Mouse (Mus musculus) embryonic facial prominence, embryonic 14.5 days (tissue): ENCODE results near the gene Rhof. TPM values are rescaled to one million over a fixed set of nuclear protein-coding genes. Genes with fewer than 3 reads are reported as not detected.

Source experiments
- ATAC-seq: fragments of 200-750 bp; cut with Nextera tagmentation; 2 replicates; pipeline ENCODE4 v1.8.0; 2017; ENCODE audit warnings: low read depth, moderate number of reproducible peaks, moderate TSS enrichment
- DNase-seq: peaks from one replicate; pipeline ENCODE4 v3.0.0-alpha.2; 2015; ENCODE audit warnings: low spot score
- H3K27ac ChIP-seq: fragments of 300-500 bp; sonication (generic); replicated peaks from 2 replicates; pipeline ENCODE4 v1.5.1; 2014; ENCODE audit warnings: low read depth, mild to moderate bottlenecking, low read length, moderate library complexity
- H3K27me3 ChIP-seq: fragments of 300-500 bp; sonication (generic); replicated peaks from 2 replicates; pipeline ENCODE4 v1.6.1; 2014; ENCODE audit warnings: low read length; ENCODE audit not compliant: control insufficient read depth, insufficient read depth
- H3K36me3 ChIP-seq: fragments of 300-500 bp; sonication (generic); 2 replicates; pipeline ENCODE4 v1.6.1; 2014; ENCODE audit warnings: low read length, mixed read lengths; ENCODE audit not compliant: control insufficient read depth, insufficient read depth
- H3K4me1 ChIP-seq: fragments of 300-500 bp; sonication (generic); 2 replicates; pipeline ENCODE4 v1.6.1; 2014; ENCODE audit warnings: antibody characterized with exemption, low read length; ENCODE audit not compliant: control insufficient read depth, insufficient read depth
- H3K4me2 ChIP-seq: fragments of 300-500 bp; sonication (generic); 2 replicates; pipeline ENCODE4 v1.6.1; 2014; ENCODE audit warnings: low read depth, mild to moderate bottlenecking, low read length, moderate library complexity, mixed read lengths
- H3K4me3 ChIP-seq: fragments of 300-500 bp; sonication (generic); 2 replicates; pipeline ENCODE4 v1.5.1; 2014; ENCODE audit warnings: low read depth, mild to moderate bottlenecking, low read length
- H3K9ac ChIP-seq: fragments of 300-500 bp; sonication (generic); 2 replicates; pipeline ENCODE4 v1.6.1; 2014; ENCODE audit warnings: low read depth, mild to moderate bottlenecking, low read length, moderate library complexity, mixed read lengths
- H3K9me3 ChIP-seq: fragments of 300-500 bp; sonication (generic); 2 replicates; pipeline ENCODE4 v1.6.1; 2016; ENCODE audit warnings: low read length; ENCODE audit not compliant: control insufficient read depth
- WGBS: fragments of 180-500 bp; shearing (Covaris S2); extraction: QIAGEN DNeasy Blood & Tissue Kit; methylation state at CpG from one replicate; pipeline ENCODE4 v1.1.7; 2014; 5-methylcytosine and 5-hydroxymethylcytosine counted together
- polyA plus RNA-seq: library from polyadenylated mRNA; unstranded; fragments of >200 nt; fragmentation: Nextera tagmentation; extraction: Ambion mirVana; gene quantifications from 2 replicates; pipeline ENCODE4 v1.2.1, GENCODE M21; 2014

Gene Rhof
- polyA plus RNA-seq, 1 experiment from 2014 or later, result 5.2 TPM

DNA sequence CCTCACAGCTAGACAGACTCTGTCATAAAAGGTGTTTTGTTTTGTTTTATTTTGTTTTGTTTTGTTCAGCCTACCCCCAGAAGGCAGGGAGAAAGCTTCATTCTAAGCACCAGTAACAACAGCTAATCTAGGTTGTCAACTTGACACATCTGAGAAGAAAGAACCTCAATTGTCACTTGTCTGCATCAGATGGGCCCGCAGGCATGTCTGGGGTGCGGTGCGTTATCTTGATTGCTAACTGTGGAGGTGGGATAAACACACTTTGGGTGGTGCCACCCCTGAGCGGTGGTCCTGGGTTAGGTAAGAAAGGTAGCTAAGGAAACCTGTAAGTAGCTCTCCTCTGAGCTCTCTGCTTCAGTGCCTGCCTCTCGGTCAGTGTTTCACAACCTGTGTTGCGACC lies 5.5 kb downstream of the Rhof start:
- DNase-seq, result no peak
- 63% methylated on average over 6 of the region's 6 CpGs for WGBS
- H3K9ac ChIP-seq, result no peak overlapping the region
- 0 out of 2 replicates have a peak, but pooled peaks cover 2% of the 10 kb centered on the region for H3K4me1 ChIP-seq
- H3K27ac ChIP-seq, result no peak overlapping the region
- no peak for ATAC-seq
- no peak overlapping the region for H3K4me3 ChIP-seq
- H3K36me3 ChIP-seq, result peaks cover 18% of the 10 kb centered on the region
- no peaks in the 10 kb centered on the region for H3K27me3 ChIP-seq
- no peaks in the 10 kb centered on the region for H3K9me3 ChIP-seq
- H3K4me2 ChIP-seq, result no peak overlapping the region

DNA sequence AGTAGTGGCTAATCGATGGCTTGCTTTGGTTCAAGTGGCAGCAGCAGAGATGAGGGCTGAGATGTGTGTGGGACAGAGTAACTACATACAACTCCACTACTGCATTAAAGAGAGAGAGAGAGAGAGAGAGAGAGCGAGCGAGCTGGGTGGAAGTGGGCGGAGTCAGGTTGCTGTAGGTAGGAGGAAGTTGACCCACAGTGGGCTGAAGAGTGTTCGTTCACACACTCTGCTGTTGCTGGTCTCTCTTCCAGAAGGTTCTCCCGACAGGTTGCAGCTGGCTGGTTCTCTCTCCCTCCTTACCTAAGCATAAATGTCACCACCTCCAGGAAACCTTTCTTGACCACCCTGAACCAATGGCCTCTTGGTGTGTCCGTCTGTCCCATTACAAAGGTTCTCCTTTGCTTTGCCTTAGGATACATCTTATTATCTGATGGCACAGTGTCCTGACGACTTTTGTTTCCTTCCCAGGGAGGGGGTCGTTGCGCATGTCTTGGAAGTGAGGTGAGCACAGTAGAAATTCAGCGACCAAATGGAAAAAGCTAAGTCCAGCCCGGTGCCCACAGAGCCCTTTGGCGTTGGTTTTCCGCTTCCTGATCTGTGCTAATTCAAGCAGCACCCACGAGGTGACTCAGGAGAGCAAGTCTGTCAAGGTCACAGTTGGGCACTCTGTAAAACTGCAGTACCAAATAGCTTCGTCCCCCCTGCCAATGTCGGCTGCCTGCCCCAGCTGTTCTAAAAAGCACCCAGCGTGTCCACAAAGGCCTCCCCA lies 6.7 kb downstream of the Rhof start:
- WGBS, result 85% methylated on average over 18 of the region's 18 CpGs
- Histone ChIP-seq H3K27me3 (no peaks in the 10 kb centered on the region), H3K27ac (no peak overlapping the region), H3K36me3 (peaks cover 17% of the 10 kb centered on the region), H3K4me1 (no peaks in the 10 kb centered on the region), H3K9ac (no peak overlapping the region), H3K9me3 (no peaks in the 10 kb centered on the region), H3K4me2 (no peak overlapping the region), H3K4me3 (no peak overlapping the region)
- ATAC-seq, result no peak
- no peak for DNase-seq

DNA sequence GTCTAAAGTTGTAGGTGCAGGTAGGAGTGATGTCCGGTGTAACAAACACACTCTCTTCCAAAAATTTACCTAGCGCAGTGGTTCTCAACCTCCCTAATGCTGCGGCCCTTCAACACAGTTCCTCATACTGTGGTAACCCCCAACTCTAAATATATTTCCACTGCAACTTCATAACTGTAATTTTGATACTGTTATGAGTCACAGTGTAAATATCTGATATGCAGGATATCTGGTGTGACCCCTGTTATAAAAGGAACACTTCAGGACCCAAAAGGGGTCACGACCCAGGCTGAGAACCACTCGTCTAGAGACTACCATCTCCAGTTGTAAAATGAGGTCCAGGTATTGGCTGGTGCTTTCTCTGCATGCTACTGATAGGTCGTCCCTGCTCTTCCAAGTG lies 7.4 kb downstream of the Rhof start:
- WGBS, result 86% methylated on average over 6 of the region's 6 CpGs
- H3K36me3 ChIP-seq, result peaks cover 12% of the 10 kb centered on the region
- no peak for DNase-seq
- no peaks in the 10 kb centered on the region for H3K9me3 ChIP-seq
- no peak overlapping the region for H3K4me2 ChIP-seq
- no peak overlapping the region for H3K9ac ChIP-seq
- no peak overlapping the region for H3K27ac ChIP-seq
- ATAC-seq, result no peak
- no peaks in the 10 kb centered on the region for H3K27me3 ChIP-seq
- no peaks in the 10 kb centered on the region for H3K4me1 ChIP-seq
- no peak overlapping the region for H3K4me3 ChIP-seq

DNA sequence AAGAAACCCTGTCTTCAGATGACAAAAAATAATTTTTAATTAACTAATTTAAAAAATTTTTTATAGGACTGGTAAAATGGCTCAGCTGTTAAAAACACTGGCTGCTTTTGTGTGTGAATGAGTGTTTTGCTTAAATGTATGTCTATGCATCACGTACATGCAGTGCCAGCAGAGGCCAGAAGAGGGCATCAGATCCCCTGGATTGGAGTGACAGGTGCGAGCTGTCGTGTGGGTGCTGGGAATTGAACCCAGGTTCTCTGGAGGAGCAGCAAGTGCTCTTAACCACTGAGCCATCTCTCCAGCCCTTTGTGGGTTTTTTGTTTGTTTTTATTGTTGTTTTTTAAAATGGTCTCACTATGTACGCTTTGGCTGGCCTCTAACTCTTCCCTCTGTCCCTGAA lies 10.3 kb downstream of the Rhof start:
- Histone ChIP-seq H3K4me2 (no peak overlapping the region), H3K4me3 (no peak overlapping the region), H3K4me1 (no peaks in the 10 kb centered on the region), H3K9me3 (no peaks in the 10 kb centered on the region), H3K36me3 (peaks cover 16% of the 10 kb centered on the region), H3K9ac (no peak overlapping the region), H3K27ac (no peak overlapping the region), H3K27me3 (no peaks in the 10 kb centered on the region)
- no peak for DNase-seq
- no peak for ATAC-seq
- WGBS, result 81% methylated on average over 4 of the region's 4 CpGs

DNA sequence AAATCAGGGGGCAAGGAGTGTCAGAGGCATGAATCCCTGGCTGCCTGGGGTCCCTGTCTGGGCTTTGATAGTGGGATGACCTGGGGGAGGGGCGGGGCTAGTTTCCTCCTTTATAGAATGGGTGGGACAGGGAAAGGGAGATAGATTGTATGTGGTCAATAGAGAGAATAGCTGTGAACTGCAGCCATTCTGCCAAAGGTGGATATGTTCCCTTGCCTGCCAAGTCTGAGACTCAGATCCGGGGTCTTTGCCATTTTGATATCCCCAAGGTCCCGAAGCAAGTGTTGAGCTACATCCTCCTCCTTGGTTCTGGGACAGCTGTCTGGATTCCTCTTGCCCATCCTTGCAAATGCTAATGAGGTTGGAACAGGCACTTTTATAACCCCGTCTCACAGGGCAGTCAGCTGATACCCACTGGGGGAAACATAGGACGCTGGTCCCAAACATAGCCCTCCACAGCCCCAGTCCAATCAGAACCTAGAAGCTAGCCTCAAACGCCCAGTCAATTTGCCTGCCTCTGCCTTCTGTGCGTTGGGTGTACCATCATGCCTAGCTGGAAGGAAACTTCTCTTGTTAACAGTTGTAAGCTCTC lies 11.8 kb downstream of the Rhof start:
- WGBS, result 56% methylated on average over 7 of the region's 7 CpGs
- H3K27me3 ChIP-seq, result no peaks in the 10 kb centered on the region

DNA sequence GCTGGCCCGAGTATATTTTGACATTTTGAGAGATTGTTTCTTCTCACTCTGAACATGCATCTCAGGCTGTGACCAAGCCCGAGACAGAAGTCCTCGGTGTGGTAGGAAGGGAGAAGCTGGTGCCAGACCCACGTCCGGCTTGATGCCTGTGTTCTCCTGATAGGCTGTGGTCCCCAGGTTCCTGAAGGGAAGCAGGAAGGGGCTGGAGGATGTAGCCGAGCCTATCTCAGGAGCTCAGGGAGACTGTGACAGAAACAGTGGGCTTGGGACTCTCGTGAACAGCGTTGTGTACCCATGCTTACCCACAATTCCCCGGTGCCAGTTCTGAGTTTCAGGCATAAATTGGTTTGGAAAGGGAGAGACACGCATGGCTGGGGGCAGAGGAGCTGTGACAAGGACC lies 13.7 kb downstream of the Rhof start:
- no peak for DNase-seq
- ATAC-seq, result no peak
- peaks cover 13% of the 10 kb centered on the region for H3K36me3 ChIP-seq
- no peaks in the 10 kb centered on the region for H3K27me3 ChIP-seq
- no peak overlapping the region for H3K9ac ChIP-seq
- no peaks in the 10 kb centered on the region for H3K9me3 ChIP-seq
- H3K27ac ChIP-seq, result no peak overlapping the region
- H3K4me2 ChIP-seq, result no peak overlapping the region
- no peaks in the 10 kb centered on the region for H3K4me1 ChIP-seq
- H3K4me3 ChIP-seq, result no peak overlapping the region
- WGBS, result 76% methylated on average over 10 of the region's 10 CpGs

More for the DNA sequence above, 11.8 kb downstream of the Rhof start:
- Histone ChIP-seq H3K9me3 (no peaks in the 10 kb centered on the region), H3K4me1 (no peaks in the 10 kb centered on the region), H3K4me2 (no peak overlapping the region), H3K27ac (no peak overlapping the region), H3K36me3 (peaks cover 14% of the 10 kb centered on the region), H3K4me3 (no peak overlapping the region), H3K9ac (no peak overlapping the region)
- DNase-seq (no peak), ATAC-seq (no peak)

DNA sequence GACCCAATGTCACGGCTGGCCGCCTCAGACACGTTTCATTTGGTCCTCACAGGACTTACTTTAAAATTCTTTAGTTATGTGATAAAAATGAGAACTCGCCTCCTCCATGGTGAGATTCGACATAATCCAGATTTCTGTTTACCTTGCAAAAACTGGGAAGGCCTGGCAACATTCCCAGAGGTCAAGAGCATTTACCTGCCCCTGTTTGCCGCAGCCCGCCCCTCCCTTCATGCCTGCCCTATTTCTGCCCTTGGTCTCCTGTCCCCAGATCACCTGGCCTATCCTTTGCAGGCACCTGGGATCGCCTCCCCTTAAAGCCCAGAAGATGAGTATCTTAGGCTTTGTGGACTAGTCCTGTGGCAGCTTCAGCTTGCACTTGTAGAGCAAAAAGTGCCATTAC lies 14.7 kb downstream of the Rhof start:
- no peak overlapping the region for H3K9ac ChIP-seq
- WGBS, result 84% methylated on average over 8 of the region's 8 CpGs

DNA sequence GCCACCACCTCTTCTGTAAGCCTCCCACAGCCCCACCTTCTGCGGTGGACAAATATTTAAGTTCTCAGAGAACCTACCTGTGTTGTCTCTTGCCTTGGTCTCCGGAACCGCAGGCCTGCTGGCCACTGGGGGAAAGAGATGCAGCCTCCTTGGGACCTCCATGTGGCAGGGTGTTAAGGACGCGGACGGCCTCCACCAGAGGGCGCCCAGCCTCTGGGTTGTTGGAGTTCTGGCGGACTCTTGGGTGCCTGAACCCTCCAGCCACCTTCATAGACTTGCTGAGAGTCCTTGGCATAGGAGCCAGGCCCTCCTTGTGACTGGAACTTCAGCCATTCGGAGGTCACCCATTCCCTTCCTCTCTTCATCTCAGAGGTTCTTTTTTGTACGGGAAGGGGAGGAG lies 15.2 kb downstream of the Rhof start:
- peak; percentile 68 for DNase-seq
- WGBS, result 17% methylated on average over 10 of the region's 10 CpGs
- no peak overlapping the region for H3K27ac ChIP-seq

More for the DNA sequence above, 14.7 kb downstream of the Rhof start:
- no peak for DNase-seq
- Histone ChIP-seq H3K4me1 (no peaks in the 10 kb centered on the region), H3K27me3 (no peaks in the 10 kb centered on the region), H3K27ac (no peak overlapping the region), H3K9me3 (no peaks in the 10 kb centered on the region), H3K4me3 (no peak overlapping the region), H3K36me3 (0 out of 2 replicates have a peak, but pooled peaks cover 7% of the 10 kb centered on the region), H3K4me2 (no peak overlapping the region)
- no peak for ATAC-seq

DNA sequence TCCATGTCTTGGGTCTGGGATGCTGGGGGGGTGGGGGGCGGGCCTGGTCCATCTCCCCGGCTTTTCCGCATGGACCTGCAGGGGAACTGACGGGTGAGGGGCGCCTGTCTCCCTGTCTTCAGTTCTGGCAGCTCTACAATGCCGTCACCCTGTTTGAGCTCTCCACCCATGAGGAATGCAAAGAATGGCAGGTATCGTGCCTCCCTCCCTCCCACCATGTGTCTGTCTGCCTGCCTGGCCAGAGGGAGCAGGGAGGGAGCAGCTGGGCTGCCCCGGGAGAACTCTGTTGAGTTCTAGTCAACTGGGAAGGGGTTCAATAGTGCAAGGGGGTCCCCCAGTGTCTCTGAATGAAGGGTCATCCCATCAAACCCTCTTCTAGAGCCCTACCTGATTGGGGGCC lies 16.4 kb downstream of the Rhof start:
- Histone ChIP-seq H3K4me1 (no peaks in the 10 kb centered on the region), H3K36me3 (0 out of 2 replicates have a peak, but pooled peaks cover 7% of the 10 kb centered on the region), H3K27ac (no peak overlapping the region), H3K4me3 (no peak overlapping the region), H3K9me3 (no peaks in the 10 kb centered on the region), H3K4me2 (no peak overlapping the region), H3K27me3 (no peaks in the 10 kb centered on the region), H3K9ac (no peak overlapping the region)
- 48% methylated on average over 4 of the region's 8 CpGs for WGBS
- DNase-seq, result no peak
- ATAC-seq, result no peak

More for the DNA sequence above, 15.2 kb downstream of the Rhof start:
- Histone ChIP-seq H3K4me1 (no peaks in the 10 kb centered on the region), H3K9me3 (no peaks in the 10 kb centered on the region), H3K4me3 (no peak overlapping the region), H3K9ac (no peak overlapping the region), H3K27me3 (no peaks in the 10 kb centered on the region), H3K4me2 (no peak overlapping the region), H3K36me3 (0 out of 2 replicates have a peak, but pooled peaks cover 7% of the 10 kb centered on the region)
- 0 out of 2 replicates have a peak, but pooled peaks have one; percentile 50 for ATAC-seq
